Mouse (Mus musculus): ENCODE measurements around the gene Tstd2. TPM values are rescaled to one million over a fixed set of nuclear protein-coding genes. Genes with fewer than 3 reads are reported as not detected.

Tstd2 gene
- polyA plus RNA-seq, 1 experiment from 2014 or later: 66.0 TPM

- 65% methylated on average over 11 of the region's 11 CpGs for WGBS
- ATAC-seq (ENCODE audit: insufficient number of reproducible peaks, insufficient read depth, low FRiP score, low TSS enrichment, low read depth): no peak
- no peaks in the 10 kb centered on the region for H3K36me3 ChIP-seq
- no peak overlapping the region for H3K27ac ChIP-seq
- H3K27me3 ChIP-seq: no peaks in the 10 kb centered on the region
- H3K4me3 ChIP-seq (replicated peaks): no peak overlapping the region
- H3K9me3 ChIP-seq: no peaks in the 10 kb centered on the region
- H3K4me1 ChIP-seq (replicated peaks): 0 out of 2 replicates have a peak, but pooled peaks cover under 1% of the 10 kb centered on the region
- no peak overlapping the region for H3K9ac ChIP-seq (replicated peaks)
- H3K4me2 ChIP-seq: no peak overlapping the region
Measured at GRCm38 (mm10) chr4:46082555-46082954, 55.9 kb downstream of the Tstd2 start.

GRCm38 (mm10) chr4:46080261-46080660 is 58.2 kb downstream of the Tstd2 start:
- Histone ChIP-seq H3K9ac (replicated peaks) (no peak overlapping the region), H3K27ac (no peak overlapping the region), H3K36me3 (no peaks in the 10 kb centered on the region), H3K4me3 (replicated peaks) (no peak overlapping the region), H3K4me1 (replicated peaks) (no peaks in the 10 kb centered on the region), H3K4me2 (no peak overlapping the region), H3K9me3 (no peaks in the 10 kb centered on the region), H3K27me3 (no peaks in the 10 kb centered on the region)
- ATAC-seq (ENCODE audit: insufficient number of reproducible peaks, insufficient read depth, low FRiP score, low TSS enrichment, low read depth): no peak
- 88% methylated on average over 4 of the region's 4 CpGs for WGBS

GRCm38 (mm10) chr4:46076892-46077291 is 61.6 kb downstream of the Tstd2 start:
- H3K4me2 ChIP-seq: no peak overlapping the region
- 76% methylated on average over 2 of the region's 2 CpGs for WGBS
- H3K27me3 ChIP-seq: no peaks in the 10 kb centered on the region
- H3K4me1 ChIP-seq (replicated peaks): no peaks in the 10 kb centered on the region
- H3K9ac ChIP-seq (replicated peaks): no peak overlapping the region
- H3K4me3 ChIP-seq (replicated peaks): no peak overlapping the region
- no peaks in the 10 kb centered on the region for H3K9me3 ChIP-seq
- ATAC-seq (ENCODE audit: insufficient number of reproducible peaks, insufficient read depth, low FRiP score, low TSS enrichment, low read depth): no peak
- H3K36me3 ChIP-seq: no peaks in the 10 kb centered on the region
- H3K27ac ChIP-seq: no peak overlapping the region

GRCm38 (mm10) chr4:46075664-46076063 is 62.8 kb downstream of the Tstd2 start:
- Histone ChIP-seq H3K4me3 (replicated peaks) (no peak overlapping the region), H3K4me1 (replicated peaks) (no peaks in the 10 kb centered on the region), H3K36me3 (no peaks in the 10 kb centered on the region), H3K9me3 (no peaks in the 10 kb centered on the region), H3K9ac (replicated peaks) (no peak overlapping the region), H3K4me2 (no peak overlapping the region), H3K27ac (no peak overlapping the region), H3K27me3 (no peaks in the 10 kb centered on the region)
- WGBS: 81% methylated on average over 3 of the region's 3 CpGs
- ATAC-seq (ENCODE audit: insufficient number of reproducible peaks, insufficient read depth, low FRiP score, low TSS enrichment, low read depth): no peak

GRCm38 (mm10) chr4:46073736-46074135 is 64.8 kb downstream of the Tstd2 start:
- no peak overlapping the region for H3K9ac ChIP-seq (replicated peaks)
- H3K9me3 ChIP-seq: no peaks in the 10 kb centered on the region
- no peak overlapping the region for H3K4me2 ChIP-seq
- WGBS: 61% methylated on average over 4 of the region's 4 CpGs
- no peaks in the 10 kb centered on the region for H3K27me3 ChIP-seq
- no peak for ATAC-seq (ENCODE audit: insufficient number of reproducible peaks, insufficient read depth, low FRiP score, low TSS enrichment, low read depth)
- no peak overlapping the region for H3K4me3 ChIP-seq (replicated peaks)
- H3K27ac ChIP-seq: no peak overlapping the region
- no peaks in the 10 kb centered on the region for H3K36me3 ChIP-seq
- no peaks in the 10 kb centered on the region for H3K4me1 ChIP-seq (replicated peaks)

- Histone ChIP-seq H3K27me3 (no peaks in the 10 kb centered on the region), H3K36me3 (no peaks in the 10 kb centered on the region), H3K27ac (no peak overlapping the region), H3K4me3 (replicated peaks) (no peak overlapping the region), H3K4me2 (no peak overlapping the region), H3K9me3 (no peaks in the 10 kb centered on the region), H3K4me1 (replicated peaks) (no peaks in the 10 kb centered on the region), H3K9ac (replicated peaks) (no peak overlapping the region)
- no peak for ATAC-seq (ENCODE audit: insufficient number of reproducible peaks, insufficient read depth, low FRiP score, low TSS enrichment, low read depth)
- WGBS: 89% methylated on average over 6 of the region's 6 CpGs
Measured at GRCm38 (mm10) chr4:46072631-46073030, 65.9 kb downstream of the Tstd2 start.

GRCm38 (mm10) chr4:46069851-46070482 is 68.5 kb downstream of the Tstd2 start:
- no peak overlapping the region for H3K9ac ChIP-seq (replicated peaks)
- no peaks in the 10 kb centered on the region for H3K36me3 ChIP-seq
- no peak overlapping the region for H3K27ac ChIP-seq
- ATAC-seq (ENCODE audit: insufficient number of reproducible peaks, insufficient read depth, low FRiP score, low TSS enrichment, low read depth): no peak
- no peak overlapping the region for H3K4me2 ChIP-seq
- H3K27me3 ChIP-seq: 0 out of 2 replicates have a peak, but pooled peaks cover 8% of the 10 kb centered on the region
- 0 out of 2 replicates have a peak, but pooled peaks cover 2% of the 10 kb centered on the region for H3K4me1 ChIP-seq (replicated peaks)
- H3K4me3 ChIP-seq (replicated peaks): no peak overlapping the region
- H3K9me3 ChIP-seq: no peaks in the 10 kb centered on the region
- 77% methylated on average over 6 of the region's 6 CpGs for WGBS

GRCm38 (mm10) chr4:46068573-46068972 is 69.9 kb downstream of the Tstd2 start:
- no peak overlapping the region for H3K27ac ChIP-seq
- H3K36me3 ChIP-seq: no peaks in the 10 kb centered on the region
- H3K9me3 ChIP-seq: no peaks in the 10 kb centered on the region
- no peak for ATAC-seq (ENCODE audit: insufficient number of reproducible peaks, insufficient read depth, low FRiP score, low TSS enrichment, low read depth)
- no peak overlapping the region for H3K9ac ChIP-seq (replicated peaks)
- WGBS: 27% methylated on average over 1 of the region's 1 CpGs
- H3K4me3 ChIP-seq (replicated peaks): no peak overlapping the region
- no peak overlapping the region for H3K4me2 ChIP-seq
- H3K27me3 ChIP-seq: 0 out of 2 replicates have a peak, but pooled peaks cover 9% of the 10 kb centered on the region
- H3K4me1 ChIP-seq (replicated peaks): peaks cover 12% of the 10 kb centered on the region; the same call in 1 of the 2 replicates

- Histone ChIP-seq H3K4me3 (replicated peaks) (no peak overlapping the region), H3K9me3 (no peaks in the 10 kb centered on the region), H3K4me2 (no peak overlapping the region), H3K36me3 (no peaks in the 10 kb centered on the region), H3K27me3 (0 out of 2 replicates have a peak, but pooled peaks cover 9% of the 10 kb centered on the region), H3K4me1 (replicated peaks) (peaks cover 12% of the 10 kb centered on the region; the same call in 1 of the 2 replicates), H3K27ac (no peak overlapping the region), H3K9ac (replicated peaks) (no peak overlapping the region)
- 79% methylated on average over 3 of the region's 3 CpGs for WGBS
- ATAC-seq (ENCODE audit: insufficient number of reproducible peaks, insufficient read depth, low FRiP score, low TSS enrichment, low read depth): no peak
Measured at GRCm38 (mm10) chr4:46068060-46068459, 70.4 kb downstream of the Tstd2 start.

- H3K36me3 ChIP-seq: no peaks in the 10 kb centered on the region
- no peak overlapping the region for H3K4me3 ChIP-seq (replicated peaks)
- H3K27me3 ChIP-seq: 0 out of 2 replicates have a peak, but pooled peaks cover 9% of the 10 kb centered on the region
- H3K4me1 ChIP-seq (replicated peaks): peaks cover 15% of the 10 kb centered on the region; the same call in 1 of the 2 replicates
- no peak overlapping the region for H3K9ac ChIP-seq (replicated peaks)
- 74% methylated on average over 8 of the region's 8 CpGs for WGBS
- no peak overlapping the region for H3K27ac ChIP-seq
- no peak overlapping the region for H3K4me2 ChIP-seq
- ATAC-seq (ENCODE audit: insufficient number of reproducible peaks, insufficient read depth, low FRiP score, low TSS enrichment, low read depth): no peak
- H3K9me3 ChIP-seq: no peaks in the 10 kb centered on the region
Measured at GRCm38 (mm10) chr4:46065695-46066340, 72.7 kb downstream of the Tstd2 start.

GRCm38 (mm10) chr4:46064961-46065360 is 73.5 kb downstream of the Tstd2 start:
- ATAC-seq (ENCODE audit: insufficient number of reproducible peaks, insufficient read depth, low FRiP score, low TSS enrichment, low read depth): no peak
- 69% methylated on average over 3 of the region's 3 CpGs for WGBS
- H3K4me1 ChIP-seq (replicated peaks): peaks cover 15% of the 10 kb centered on the region; the same call in 1 of the 2 replicates
- H3K4me2 ChIP-seq: no peak overlapping the region
- 0 out of 2 replicates have a peak, but pooled peaks cover 9% of the 10 kb centered on the region for H3K27me3 ChIP-seq
- H3K27ac ChIP-seq: no peak overlapping the region
- H3K4me3 ChIP-seq (replicated peaks): no peak overlapping the region
- H3K36me3 ChIP-seq: no peaks in the 10 kb centered on the region
- H3K9me3 ChIP-seq: no peaks in the 10 kb centered on the region
- no peak overlapping the region for H3K9ac ChIP-seq (replicated peaks)
